Mouse (Mus musculus) activated CD4-positive, CD25-positive, alpha-beta regulatory T cell, adult 4 months (primary cell): ENCODE results near the gene Prkg1. TPM values are rescaled to one million over a fixed set of nuclear protein-coding genes. Genes with fewer than 3 reads are reported as not detected.

Experiments
- ATAC-seq: one replicate; pipeline ENCODE4 v1.8.0; 2017
- polyA plus RNA-seq, 2 experiments: library from polyadenylated mRNA; unstranded; fragments of 100-300 nt; shearing (Covaris generic); gene quantifications; one replicate each; pipeline ENCODE4 v1.2.1; 2017

The Prkg1 gene
- polyA plus RNA-seq, 2 experiments from 2014 or later: 0.20 TPM; not detected in 1

GRCm38 (mm10) chr19:31141905-31142304 is 622.9 kb downstream of the Prkg1 start:
- no peak for ATAC-seq

- no peak for ATAC-seq
These were observed 628.5 kb downstream of the Prkg1 start for GRCm38 (mm10) chr19:31136316-31136715.

- ATAC-seq: no peak
These were observed 632.2 kb downstream of the Prkg1 start for GRCm38 (mm10) chr19:31132614-31133013.

- ATAC-seq: no peak
These were observed 640.2 kb downstream of the Prkg1 start for GRCm38 (mm10) chr19:31124628-31125027.

GRCm38 (mm10) chr19:31114690-31115089 is 650.1 kb downstream of the Prkg1 start:
- no peak for ATAC-seq

- no peak for ATAC-seq
These were observed 657.8 kb downstream of the Prkg1 start for GRCm38 (mm10) chr19:31106835-31107554.

GRCm38 (mm10) chr19:31106036-31106435 is 658.8 kb downstream of the Prkg1 start:
- ATAC-seq: no peak

- no peak for ATAC-seq
These were observed 660.1 kb downstream of the Prkg1 start for GRCm38 (mm10) chr19:31104764-31105163.

GRCm38 (mm10) chr19:31099369-31099768 is 665.5 kb downstream of the Prkg1 start:
- ATAC-seq: no peak

- ATAC-seq: no peak
These were observed 667.0 kb downstream of the Prkg1 start for GRCm38 (mm10) chr19:31097857-31098256.

- ATAC-seq: no peak
These were observed 681.1 kb downstream of the Prkg1 start for GRCm38 (mm10) chr19:31083761-31084160.

- peak; percentile 97 for ATAC-seq
These were observed 682.0 kb downstream of the Prkg1 start, which contains the start of gene Cstf2t for GRCm38 (mm10) chr19:31082662-31083429. Cstf2t (plus strand) TSS chr19:31082837.

- no peak for ATAC-seq
These were observed 682.6 kb downstream of the Prkg1 start for GRCm38 (mm10) chr19:31082226-31082625.

GRCm38 (mm10) chr19:31078241-31078640 is 686.6 kb downstream of the Prkg1 start:
- ATAC-seq: no peak

GRCm38 (mm10) chr19:31076106-31076505 is 688.7 kb downstream of the Prkg1 start:
- ATAC-seq: no peak

GRCm38 (mm10) chr19:31074717-31075063 is 690.1 kb downstream of the Prkg1 start:
- no peak for ATAC-seq

GRCm38 (mm10) chr19:31073959-31074716 is 690.7 kb downstream of the Prkg1 start:
- no peak for ATAC-seq

GRCm38 (mm10) chr19:31065206-31065781 is 699.5 kb downstream of the Prkg1 start:
- ATAC-seq: no peak

- no peak for ATAC-seq
These were observed 700.1 kb downstream of the Prkg1 start for GRCm38 (mm10) chr19:31064740-31065139.

- ATAC-seq: no peak
These were observed 718.2 kb downstream of the Prkg1 start for GRCm38 (mm10) chr19:31046601-31047000.

GRCm38 (mm10) chr19:31040948-31041847 is 723.6 kb downstream of the Prkg1 start:
- ATAC-seq: no peak

GRCm38 (mm10) chr19:31038951-31039350 is 725.9 kb downstream of the Prkg1 start:
- no peak for ATAC-seq
